Mouse (Mus musculus) erythroblast, embryonic 14.5 days (primary cell): ENCODE measurements around the gene Ism1.

Experiments used
- GATA1 ChIP-seq: IDR thresholded peaks from 2 replicates; pipeline ENCODE4 v1.6.1; 2012; ENCODE audit warnings: low read length, inconsistent platforms, mixed read lengths
- TAL1 ChIP-seq: IDR thresholded peaks from 3 replicates; pipeline ENCODE4 v1.6.1; 2012; ENCODE audit warnings: low read length, inconsistent platforms, mixed read lengths

DNA sequence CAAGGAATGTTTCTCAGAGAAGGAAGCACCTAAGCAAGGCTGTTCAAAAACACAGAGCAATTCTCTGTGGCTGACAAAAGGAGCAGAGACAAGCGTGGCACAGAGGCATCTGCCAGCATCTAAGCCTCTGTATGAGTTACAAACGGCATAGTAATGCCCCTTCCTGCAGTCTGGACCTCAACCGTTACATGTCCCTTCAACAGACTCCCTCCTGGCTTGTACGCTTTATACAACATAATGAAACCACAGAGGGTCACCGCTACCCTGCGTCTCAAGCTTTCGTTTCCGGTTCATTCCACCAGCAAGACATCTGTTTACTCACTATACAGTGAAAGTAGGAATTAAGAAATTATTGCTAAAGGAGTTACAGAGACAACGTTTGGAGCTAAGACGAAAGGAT is 34.1 kb downstream of the Ism1 start:
- no peak for TF ChIP-seq TAL1
- no peak for TF ChIP-seq GATA1
